Mouse (Mus musculus): ENCODE measurements around the gene Cxxc4.

GRCm38 (mm10) chr3:134307801-134308200, 71.5 kb downstream of the Cxxc4 start:
- TF ChIP-seq POLR2A (IDR thresholded peaks at IDR 0.05; ENCODE audit: borderline replicate concordance, control insufficient read depth, low read depth, low read length): no peak
- TF ChIP-seq CTCF (IDR thresholded peaks at IDR 0.05; ENCODE audit: control insufficient read depth, insufficient read depth, low read length): no peak

Data from bone marrow, adult 2 months (tissue).